In genomic region chr15:103323455-103324247, GRCm38 (mm10) we compare ENCODE assay signal across 7 mouse cellular contexts. TPM values are rescaled to one million over a fixed set of nuclear protein-coding genes. Genes with fewer than 3 reads are reported as not detected.
A peak's percentile ranks its signal among the peaks of the same experiment; 100 is the strongest.
DNase-seq lines count a peak whose midpoint lies in the region; ATAC-seq lines count a peak whose summit lies in the region.

No protein-coding gene starts in this region.

- peak; percentile 84 for ATAC-seq in activated CD4-positive, CD25-positive, alpha-beta regulatory T cell, adult 4 months
- ATAC-seq in hindbrain, embryonic 14.5 days (ENCODE audit: low FRiP score), result peak; percentile 97
- ATAC-seq in megakaryocyte progenitor cell, adult 5-6 weeks (replicated peaks; ENCODE audit: poor library complexity), result peak; percentile 90

- intact Hi-C loops in left cerebral cortex, postnatal 14 days (cut with DNase I), result no loop called here

- H3K27ac ChIP-seq in hindbrain, embryonic 14.5 days, result peak overlapping the region; percentile 74

- H3K4me3 ChIP-seq in hindbrain, embryonic 14.5 days (replicated peaks; ENCODE audit: low read length), result peak overlapping the region; percentile 69

- peak overlapping the region; percentile 80 for H3K9ac ChIP-seq in hindbrain, embryonic 14.5 days

- peaks cover 24% of the 10 kb centered on the region for H3K4me1 ChIP-seq in hindbrain, embryonic 14.5 days (replicated peaks; ENCODE audit: control insufficient read depth, insufficient read depth, low read length)

- peak; percentile 96 to 98 for DNase-seq in cerebellum, postnatal 10 days
- DNase-seq in frontal cortex, postnatal 36 days (ENCODE audit: low spot score in 2 of 2), result peak; percentile 72 to 74
- DNase-seq in hindbrain, embryonic 14.5 days (ENCODE audit: low spot score), result peak; percentile 81
- peak; percentile 69 to 79 for DNase-seq in left cerebral cortex, postnatal 14 days (ENCODE audit: low spot score in 2 of 2)
- DNase-seq in right cerebral cortex, postnatal 25 days, result peak; percentile 85

- 1% methylated on average over 28 of the region's 40 CpGs for WGBS in hindbrain, embryonic 14.5 days

- peak overlapping the region; percentile 86 for H3K4me2 ChIP-seq in hindbrain, embryonic 14.5 days (replicated peaks)

- no peaks in the 10 kb centered on the region for H3K27me3 ChIP-seq in hindbrain, embryonic 14.5 days (ENCODE audit: control insufficient read depth, insufficient read depth, low read length)

- peaks cover 6% of the 10 kb centered on the region for H3K36me3 ChIP-seq in hindbrain, embryonic 14.5 days (replicated peaks; ENCODE audit: control insufficient read depth, insufficient read depth)

- H3K9me3 ChIP-seq in hindbrain, embryonic 14.5 days (ENCODE audit: control insufficient read depth, low read length), result no peaks in the 10 kb centered on the region

RNA-seq across cellular contexts. Expression of gene Gpr84, which starts 13.2 kb away (rescaled TPM):
- not detected for polyA plus RNA-seq in activated CD4-positive, CD25-positive, alpha-beta regulatory T cell, adult 4 months (2017; shearing (Covaris generic))
- polyA plus RNA-seq in hindbrain, embryonic 14.5 days (2014; fragmentation: Nextera tagmentation; extraction: Ambion mirVana), result 0.12 and 0.39 TPM in 2 replicates
- 1 to 10 TPM; 1.0 to 1.1 TPM for total RNA-seq in left cerebral cortex, postnatal 14 days (2021)
- 1.8 and 3.4 TPM in 2 replicates for total RNA-seq in megakaryocyte progenitor cell, adult 5-6 weeks (2015)
- 1.8 and 2.3 TPM in 2 replicates for total RNA-seq in megakaryocyte progenitor cell, adult 5-6 weeks (2017)

RNA-seq across cellular contexts. Expression of gene Zfp385a, which starts 16.2 kb away (rescaled TPM):
- polyA plus RNA-seq in activated CD4-positive, CD25-positive, alpha-beta regulatory T cell, adult 4 months (2017; shearing (Covaris generic)), result not detected
- polyA plus RNA-seq in hindbrain, embryonic 14.5 days (2014; fragmentation: Nextera tagmentation; extraction: Ambion mirVana), result 25.7 and 25.9 TPM in 2 replicates
- 10 to 100 TPM; 59.8 to 63.2 TPM for total RNA-seq in left cerebral cortex, postnatal 14 days (2021)
- 11.5 and 12.4 TPM in 2 replicates for total RNA-seq in megakaryocyte progenitor cell, adult 5-6 weeks (2015)
- total RNA-seq in megakaryocyte progenitor cell, adult 5-6 weeks (2017), result 2.0 and 3.2 TPM in 2 replicates

RNA-seq across cellular contexts. Expression of gene Itga5, which starts 42.9 kb away (rescaled TPM):
- polyA plus RNA-seq in activated CD4-positive, CD25-positive, alpha-beta regulatory T cell, adult 4 months (2017; shearing (Covaris generic)), result 1 to 10 TPM; 1.3 to 2.2 TPM
- 7.7 and 8.1 TPM in 2 replicates for polyA plus RNA-seq in hindbrain, embryonic 14.5 days (2014; fragmentation: Nextera tagmentation; extraction: Ambion mirVana)
- 1 to 10 TPM; 5.1 to 6.1 TPM for total RNA-seq in left cerebral cortex, postnatal 14 days (2021)
- total RNA-seq in megakaryocyte progenitor cell, adult 5-6 weeks (2015), result 16.4 and 17.3 TPM in 2 replicates
- total RNA-seq in megakaryocyte progenitor cell, adult 5-6 weeks (2017), result 8.4 and 10.5 TPM in 2 replicates

RNA-seq across cellular contexts. Expression of gene Copz1, which starts 51.1 kb away (rescaled TPM):
- 100 to 1,000 TPM; 231 to 266 TPM for polyA plus RNA-seq in activated CD4-positive, CD25-positive, alpha-beta regulatory T cell, adult 4 months (2017; shearing (Covaris generic))
- 214 and 220 TPM in 2 replicates for polyA plus RNA-seq in hindbrain, embryonic 14.5 days (2014; fragmentation: Nextera tagmentation; extraction: Ambion mirVana)
- 100 to 1,000 TPM; 107 to 114 TPM for total RNA-seq in left cerebral cortex, postnatal 14 days (2021)
- total RNA-seq in megakaryocyte progenitor cell, adult 5-6 weeks (2015), result 245 and 256 TPM in 2 replicates
- total RNA-seq in megakaryocyte progenitor cell, adult 5-6 weeks (2017), result 75.9 and 91.4 TPM in 2 replicates

Comparison
In these comparisons a context has a peak if more than half of its experiments do, and no peak if none do; other contexts are left out.
1. Peak in every context shown above with its lines: DNase-seq, ATAC-seq, H3K4me3 ChIP-seq and H3K27ac ChIP-seq.
2. RNA of gene Zfp385a, which starts 16.2 kb away (total RNA-seq): 59.8 to 63.2 TPM in left cerebral cortex, postnatal 14 days; 2.0 to 12.4 TPM in megakaryocyte progenitor cell, adult 5-6 weeks; every median in the first group is over 4 times any median in the second.